Mouse (Mus musculus) gastrocnemius, postnatal 25 days (tissue): ENCODE results near the gene Prpf8. TPM values are rescaled to one million over a fixed set of nuclear protein-coding genes. Genes with fewer than 3 reads are reported as not detected.
A peak's percentile ranks its signal among the peaks of the same experiment; 100 is the strongest.

ENCODE experiments used
- DNase-seq: peaks from one replicate; pipeline ENCODE4 v3.0.0; 2022
- total RNA-seq, 2 experiments: library from RNA; stranded (reverse); gene quantifications; 1 replicate in 1 of 2; 2 replicates in 1 of 2; pipeline ENCODE4 v1.2.3; 2021

Prpf8 gene
- total RNA-seq, 2 experiments from 2014 or later = 56.9 to 59.4 TPM

- DNase-seq = no peak
Observed at GRCm38 (mm10) chr11:75508162-75508561, 21.5 kb downstream of the Prpf8 start.

GRCm38 (mm10) chr11:75508904-75509303 is 22.3 kb downstream of the Prpf8 start:
- DNase-seq = peak; percentile 37

- DNase-seq = peak; percentile 87
Observed at GRCm38 (mm10) chr11:75509741-75510626, 23.4 kb downstream of the Prpf8 start, which contains the start of gene Rilp. Gene Rilp, plus strand, starts transcription at chr11:75510094.

GRCm38 (mm10) chr11:75510627-75510993 is 24.0 kb downstream of the Prpf8 start:
- DNase-seq = peak; percentile 94

- peak; percentile 47 for DNase-seq
Observed at GRCm38 (mm10) chr11:75511213-75511612, 24.6 kb downstream of the Prpf8 start.

GRCm38 (mm10) chr11:75512301-75513018 is 25.8 kb downstream of the Prpf8 start:
- no peak for DNase-seq

GRCm38 (mm10) chr11:75513336-75513735 is 26.7 kb downstream of the Prpf8 start, which contains the start of gene Scarf1:
Gene Scarf1, plus strand, starts transcription at chr11:75513540.
- peak; percentile 69 for DNase-seq

GRCm38 (mm10) chr11:75515186-75515585 is 28.6 kb downstream of the Prpf8 start:
- no peak for DNase-seq

GRCm38 (mm10) chr11:75519834-75520633 is 33.4 kb downstream of the Prpf8 start:
- no peak for DNase-seq

- DNase-seq = no peak
Observed at GRCm38 (mm10) chr11:75521609-75522008, 35.0 kb downstream of the Prpf8 start.

- DNase-seq = no peak
Observed at GRCm38 (mm10) chr11:75522793-75523192, 36.2 kb downstream of the Prpf8 start.

- no peak for DNase-seq
Observed at GRCm38 (mm10) chr11:75525531-75526125, 39.0 kb downstream of the Prpf8 start.

GRCm38 (mm10) chr11:75526943-75527342 is 40.3 kb downstream of the Prpf8 start:
- DNase-seq = no peak

- no peak for DNase-seq
Observed at GRCm38 (mm10) chr11:75529771-75530170, 43.2 kb downstream of the Prpf8 start.

GRCm38 (mm10) chr11:75530325-75530724 is 43.7 kb downstream of the Prpf8 start:
- DNase-seq = peak; percentile 90

GRCm38 (mm10) chr11:75530845-75531373 is 44.3 kb downstream of the Prpf8 start:
- peak; percentile 38 for DNase-seq

- peak; percentile 94 for DNase-seq
Observed at GRCm38 (mm10) chr11:75531469-75532242, 45.0 kb downstream of the Prpf8 start, which contains the start of gene Slc43a2. Gene Slc43a2, plus strand, starts transcription at chr11:75531694.

GRCm38 (mm10) chr11:75532340-75533277 is 46.0 kb downstream of the Prpf8 start:
- DNase-seq = peak; percentile 48

- DNase-seq = no peak
Observed at GRCm38 (mm10) chr11:75533314-75534015, 46.8 kb downstream of the Prpf8 start.
